ENCODE assay signal across 8 mouse cellular contexts in the genomic region with DNA sequence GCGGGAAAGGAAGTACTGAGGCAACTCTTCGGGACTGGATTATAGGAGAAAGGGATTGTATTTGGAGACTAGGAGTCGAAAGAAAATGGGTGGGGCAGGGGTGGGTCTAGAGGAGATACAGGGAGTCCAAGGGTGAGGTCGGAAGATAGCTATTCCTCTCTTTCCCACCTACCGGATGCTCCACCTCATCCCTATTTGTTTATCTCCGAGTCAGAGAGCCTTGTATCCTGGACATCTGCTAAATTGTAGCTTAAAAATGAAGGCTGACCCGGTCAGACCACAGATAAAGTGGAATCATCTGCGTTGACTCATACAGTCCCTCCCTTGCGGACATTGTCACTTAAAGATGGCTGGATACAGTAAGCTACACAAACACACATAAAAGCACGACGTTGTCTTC. TPM values are rescaled to one million over a fixed set of nuclear protein-coding genes. Genes with fewer than 3 reads are reported as not detected.
A peak's percentile ranks its signal among the peaks of the same experiment; 100 is the strongest.
DNase-seq lines count a peak whose midpoint lies in the region; ATAC-seq and TF ChIP-seq lines count a peak whose summit lies in the region.

No protein-coding gene starts in this region.

- peak overlapping the region; percentile 63 for H3K4me3 ChIP-seq in left cerebral cortex, adult 2 months
- H3K4me3 ChIP-seq in embryonic facial prominence, embryonic 11.5 days (ENCODE audit: low read depth, low read length): no peak overlapping the region; the same call in 1 of the 2 replicates
- H3K4me3 ChIP-seq in intestine, postnatal 0 days (ENCODE audit: low read depth, low read length): peak overlapping the region; percentile 57
- peak overlapping the region; percentile 44 for H3K4me3 ChIP-seq in neural tube, embryonic 14.5 days (ENCODE audit: low read depth, low read length)

- peaks cover 3% of the 10 kb centered on the region for H3K4me1 ChIP-seq in embryonic facial prominence, embryonic 11.5 days (ENCODE audit: control insufficient read depth, insufficient read depth, low read length)
- no peaks in the 10 kb centered on the region for H3K4me1 ChIP-seq in intestine, postnatal 0 days (replicated peaks; ENCODE audit: control insufficient read depth, insufficient read depth, low read length)
- H3K4me1 ChIP-seq in neural tube, embryonic 14.5 days (ENCODE audit: control insufficient read depth, insufficient read depth, low read length): no peaks in the 10 kb centered on the region

- no peaks in the 10 kb centered on the region for H3K36me3 ChIP-seq in embryonic facial prominence, embryonic 11.5 days (replicated peaks; ENCODE audit: control insufficient read depth, insufficient read depth, low read depth, low read length)
- H3K36me3 ChIP-seq in intestine, postnatal 0 days (ENCODE audit: control insufficient read depth, insufficient read depth): no peaks in the 10 kb centered on the region
- H3K36me3 ChIP-seq in neural tube, embryonic 14.5 days (ENCODE audit: control insufficient read depth, insufficient read depth, low read length): no peaks in the 10 kb centered on the region

- TF ChIP-seq CTCF in left cerebral cortex, adult 2 months (IDR thresholded peaks at IDR 0.05): no peak
- TF ChIP-seq CTCF in intestine, postnatal 0 days (IDR thresholded peaks at IDR 0.05; ENCODE audit: low read depth): no peak

- peaks cover 10% of the 10 kb centered on the region for H3K27me3 ChIP-seq in embryonic facial prominence, embryonic 11.5 days (ENCODE audit: control insufficient read depth, insufficient read depth, low read length)
- no peaks in the 10 kb centered on the region for H3K27me3 ChIP-seq in intestine, postnatal 0 days (replicated peaks; ENCODE audit: control insufficient read depth, insufficient read depth, low read length)
- H3K27me3 ChIP-seq in neural tube, embryonic 14.5 days (ENCODE audit: control insufficient read depth, insufficient read depth, low read length): peaks cover 27% of the 10 kb centered on the region

- intact Hi-C loops in left cerebral cortex, adult 2 months (cut with DNase I): no loop called here
- intact Hi-C loops in left cerebral cortex, postnatal 10 days (cut with DNase I): no loop called here

- no peak overlapping the region for H3K9ac ChIP-seq in embryonic facial prominence, embryonic 11.5 days (replicated peaks; ENCODE audit: low read length)
- H3K9ac ChIP-seq in intestine, postnatal 0 days (ENCODE audit: low read depth, low read length): no peak overlapping the region; the same call in 1 of the 2 replicates
- H3K9ac ChIP-seq in neural tube, embryonic 14.5 days (replicated peaks; ENCODE audit: low read depth, low read length): no peak overlapping the region

- DNase-seq in left cerebral cortex, adult 2 months (ENCODE audit: extremely low spot score in 1 of 2, low spot score in 2 of 2): no peak
- DNase-seq in left cerebral cortex, postnatal 10 days (ENCODE audit: extremely low spot score in 1 of 2, low spot score in 2 of 2): no peak
- no peak for DNase-seq in embryonic facial prominence, embryonic 11.5 days (ENCODE audit: low spot score)
- no peak for DNase-seq in cerebellum, adult 11-12 months
- no peak for DNase-seq in right cerebral cortex, postnatal 4 days
- DNase-seq in frontal cortex, postnatal 14 days (ENCODE audit: low spot score in 2 of 2): no peak

- ATAC-seq in embryonic facial prominence, embryonic 11.5 days (replicated peaks; ENCODE audit: insufficient number of reproducible peaks, low FRiP score, low TSS enrichment, low read depth): no peak
- ATAC-seq in intestine, postnatal 0 days: no peak
- no peak for ATAC-seq in neural tube, embryonic 14.5 days (ENCODE audit: low read depth)

- H3K27ac ChIP-seq in left cerebral cortex, adult 2 months: no peak overlapping the region
- H3K27ac ChIP-seq in embryonic facial prominence, embryonic 11.5 days (replicated peaks; ENCODE audit: low read depth, low read length): no peak overlapping the region
- peak overlapping the region; percentile 21; the same call in 1 of the 2 replicates for H3K27ac ChIP-seq in intestine, postnatal 0 days (ENCODE audit: low read depth, low read length)
- no peak overlapping the region for H3K27ac ChIP-seq in neural tube, embryonic 14.5 days (ENCODE audit: low read depth, low read length)

- H3K9me3 ChIP-seq in embryonic facial prominence, embryonic 11.5 days (replicated peaks; ENCODE audit: control insufficient read depth, low read length): no peaks in the 10 kb centered on the region
- no peaks in the 10 kb centered on the region for H3K9me3 ChIP-seq in intestine, postnatal 0 days (ENCODE audit: control insufficient read depth)
- no peaks in the 10 kb centered on the region for H3K9me3 ChIP-seq in neural tube, embryonic 14.5 days (ENCODE audit: control insufficient read depth, low read length)

- H3K4me2 ChIP-seq in embryonic facial prominence, embryonic 11.5 days (ENCODE audit: low read depth, low read length): peak overlapping the region; percentile 94; the same call in 1 of the 2 replicates
- peak overlapping the region; percentile 98 for H3K4me2 ChIP-seq in intestine, postnatal 0 days (replicated peaks; ENCODE audit: low read depth)
- peak overlapping the region; percentile 68 for H3K4me2 ChIP-seq in neural tube, embryonic 14.5 days (ENCODE audit: low read depth, low read length)

- 30% methylated on average over 11 of the region's 11 CpGs for WGBS in embryonic facial prominence, embryonic 11.5 days
- 14% methylated on average over 11 of the region's 11 CpGs for WGBS in intestine, postnatal 0 days
- 29% methylated on average over 11 of the region's 11 CpGs for WGBS in neural tube, embryonic 14.5 days

RNA-seq across cellular contexts. Expression of a gene that starts 1.3 kb away (rescaled TPM):
- 10 to 100 TPM in 1 of 2 experiments, 1 to 10 TPM in 1; 5.3 to 10.6 TPM for total RNA-seq in left cerebral cortex, adult 2 months (2021)
- 1 to 10 TPM; 1.3 to 4.8 TPM for total RNA-seq in left cerebral cortex, postnatal 10 days (2021)
- 1.8 and 1.9 TPM in 2 replicates for polyA plus RNA-seq in embryonic facial prominence, embryonic 11.5 days (2014; fragmentation: Nextera tagmentation; extraction: Ambion mirVana)
- polyA plus RNA-seq in intestine, postnatal 0 days (2015; fragmentation: Nextera tagmentation; extraction: Ambion mirVana): 1.8 TPM in 2 replicates
- 2.6 and 2.9 TPM in 2 replicates for polyA plus RNA-seq in neural tube, embryonic 14.5 days (2014; fragmentation: Nextera tagmentation; extraction: Ambion mirVana)

RNA-seq across cellular contexts. Expression of a gene that starts 21.0 kb away (rescaled TPM):
- total RNA-seq in left cerebral cortex, adult 2 months (2021): 1 to 10 TPM; 3.0 TPM
- total RNA-seq in left cerebral cortex, postnatal 10 days (2021): under 1 TPM; 0.58 to 0.59 TPM
- polyA plus RNA-seq in embryonic facial prominence, embryonic 11.5 days (2014; fragmentation: Nextera tagmentation; extraction: Ambion mirVana): 1.1 and 1.2 TPM in 2 replicates
- 1.6 and 1.8 TPM in 2 replicates for polyA plus RNA-seq in intestine, postnatal 0 days (2015; fragmentation: Nextera tagmentation; extraction: Ambion mirVana)
- polyA plus RNA-seq in neural tube, embryonic 14.5 days (2014; fragmentation: Nextera tagmentation; extraction: Ambion mirVana): 0.12 and 0.21 TPM in 2 replicates

RNA-seq across cellular contexts. Expression of a gene that starts 29.6 kb away (rescaled TPM):
- 10 to 100 TPM; 12.5 to 15.6 TPM for total RNA-seq in left cerebral cortex, adult 2 months (2021)
- total RNA-seq in left cerebral cortex, postnatal 10 days (2021): 1 to 10 TPM; 5.1 to 5.2 TPM
- 0.18 and 0.48 TPM in 2 replicates for polyA plus RNA-seq in embryonic facial prominence, embryonic 11.5 days (2014; fragmentation: Nextera tagmentation; extraction: Ambion mirVana)
- 0.05 TPM in 1 of 2 replicates, not detected in the other for polyA plus RNA-seq in intestine, postnatal 0 days (2015; fragmentation: Nextera tagmentation; extraction: Ambion mirVana)
- polyA plus RNA-seq in neural tube, embryonic 14.5 days (2014; fragmentation: Nextera tagmentation; extraction: Ambion mirVana): 2.4 and 2.5 TPM in 2 replicates

RNA-seq across cellular contexts. Expression of a gene that starts 30.0 kb away (rescaled TPM):
- total RNA-seq in left cerebral cortex, adult 2 months (2021): 1 to 10 TPM; 7.3 to 7.7 TPM
- 1 to 10 TPM; 1.3 to 1.5 TPM for total RNA-seq in left cerebral cortex, postnatal 10 days (2021)
- polyA plus RNA-seq in embryonic facial prominence, embryonic 11.5 days (2014; fragmentation: Nextera tagmentation; extraction: Ambion mirVana): 1.1 and 2.0 TPM in 2 replicates
- 0.58 and 0.94 TPM in 2 replicates for polyA plus RNA-seq in intestine, postnatal 0 days (2015; fragmentation: Nextera tagmentation; extraction: Ambion mirVana)
- polyA plus RNA-seq in neural tube, embryonic 14.5 days (2014; fragmentation: Nextera tagmentation; extraction: Ambion mirVana): 0.82 and 2.0 TPM in 2 replicates

RNA-seq across cellular contexts. Expression of a gene that starts 35.7 kb away (rescaled TPM):
- total RNA-seq in left cerebral cortex, adult 2 months (2021): 10 to 100 TPM; 87.3 to 91.2 TPM
- total RNA-seq in left cerebral cortex, postnatal 10 days (2021): 10 to 100 TPM; 82.1 to 82.4 TPM
- polyA plus RNA-seq in embryonic facial prominence, embryonic 11.5 days (2014; fragmentation: Nextera tagmentation; extraction: Ambion mirVana): 82.0 and 87.9 TPM in 2 replicates
- polyA plus RNA-seq in intestine, postnatal 0 days (2015; fragmentation: Nextera tagmentation; extraction: Ambion mirVana): 52.1 and 52.8 TPM in 2 replicates
- polyA plus RNA-seq in neural tube, embryonic 14.5 days (2014; fragmentation: Nextera tagmentation; extraction: Ambion mirVana): 114 and 118 TPM in 2 replicates
